Mouse (Mus musculus) hindbrain, embryonic 12.5 days (tissue): ENCODE results near the gene Mctp2. TPM values are rescaled to one million over a fixed set of nuclear protein-coding genes. Genes with fewer than 3 reads are reported as not detected.

ENCODE experiments used
- ATAC-seq: fragments of 200-750 bp; cut with Nextera tagmentation; 2 replicates; pipeline ENCODE4 v1.8.0; 2017; ENCODE audit warnings: moderate TSS enrichment; ENCODE audit not compliant: low FRiP score
- H3K27ac ChIP-seq: fragments of 300-500 bp; sonication (generic); 2 replicates; pipeline ENCODE4 v1.5.1; 2016; ENCODE audit warnings: mild to moderate bottlenecking
- H3K27me3 ChIP-seq: fragments of 300-500 bp; sonication (generic); 2 replicates; pipeline ENCODE4 v1.6.1; 2016; ENCODE audit warnings: mild to moderate bottlenecking
- H3K36me3 ChIP-seq: fragments of 300-500 bp; sonication (generic); 2 replicates; pipeline ENCODE4 v1.6.1; 2016; ENCODE audit warnings: mild to moderate bottlenecking
- H3K4me1 ChIP-seq: fragments of 300-500 bp; sonication (generic); 2 replicates; pipeline ENCODE4 v1.6.1; 2016
- H3K4me2 ChIP-seq: fragments of 300-500 bp; sonication (generic); replicated peaks from 2 replicates; pipeline ENCODE4 v1.6.1; 2016; ENCODE audit warnings: mild to moderate bottlenecking
- H3K4me3 ChIP-seq: fragments of 300-500 bp; sonication (generic); 2 replicates; pipeline ENCODE4 v1.5.1; 2016; ENCODE audit warnings: mild to moderate bottlenecking
- H3K9ac ChIP-seq: fragments of 300-500 bp; sonication (generic); 2 replicates; pipeline ENCODE4 v1.6.1; 2016; ENCODE audit warnings: mild to moderate bottlenecking, moderate library complexity
- H3K9me3 ChIP-seq: fragments of 300-500 bp; sonication (generic); replicated peaks from 2 replicates; pipeline ENCODE4 v1.6.1; 2016; ENCODE audit warnings: mild to moderate bottlenecking
- whole genome bisulfite sequencing: fragments of 180-500 bp; shearing (Covaris S2); methylation state at CpG from one replicate; pipeline ENCODE4 v1.1.7; 2016; 5-methylcytosine and 5-hydroxymethylcytosine counted together
- polyA plus RNA-seq: library from polyadenylated mRNA; unstranded; fragments of >200 nt; fragmentation: Nextera tagmentation; extraction: Ambion mirVana; gene quantifications from 2 replicates; pipeline ENCODE4 v1.2.1, GENCODE M21; 2016

The Mctp2 gene
- polyA plus RNA-seq, 1 experiment from 2014 or later: 0.22 TPM

- no peak for ATAC-seq
- H3K27ac ChIP-seq: no peak overlapping the region
- no peaks in the 10 kb centered on the region for H3K4me1 ChIP-seq
- 71% methylated on average over 20 of the region's 20 CpGs for WGBS
- H3K4me3 ChIP-seq: no peak overlapping the region
- no peaks in the 10 kb centered on the region for H3K9me3 ChIP-seq
- H3K4me2 ChIP-seq: no peak overlapping the region
- H3K9ac ChIP-seq: no peak overlapping the region
- no peaks in the 10 kb centered on the region for H3K27me3 ChIP-seq
- H3K36me3 ChIP-seq: no peaks in the 10 kb centered on the region
Measured at GRCm38 (mm10) chr7:72047588-72048585, 258.5 kb downstream of the Mctp2 start.
